Mouse (Mus musculus): ENCODE data around the gene Ccdc85b. TPM values are rescaled to one million over a fixed set of nuclear protein-coding genes. Genes with fewer than 3 reads are reported as not detected.
A peak's percentile ranks its signal among the peaks of the same experiment; 100 is the strongest.

The Ccdc85b gene
- polyA plus RNA-seq, 1 experiment from 2014 or later: 10.2 TPM

GRCm38 (mm10) chr19:5424782-5425741, 32.6 kb downstream of the Ccdc85b start, which contains the start of the genes Drap1 and AI837181:
Drap1 (minus strand) TSS chr19:5424979.
AI837181 (plus strand) TSS chr19:5425144.
- Histone ChIP-seq H3K27me3 (ENCODE audit: control insufficient read depth, insufficient read depth, low read depth, low read length) (no peaks in the 10 kb centered on the region), H3K36me3 (ENCODE audit: control insufficient read depth, insufficient read depth, low read length) (peaks cover 11% of the 10 kb centered on the region; the same call in 1 of the 2 replicates), H3K27ac (ENCODE audit: low read length) (peak within 1 kb of the TSS; percentile 92), H3K4me2 (ENCODE audit: low read length) (peak within 1 kb of the TSS; percentile 96), H3K4me3 (ENCODE audit: low read depth, low read length) (peak within 1 kb of the TSS; percentile 62), H3K9ac (ENCODE audit: low read depth, low read length) (peak within 1 kb of the TSS; percentile 95), H3K4me1 (ENCODE audit: control insufficient read depth, insufficient read depth, low read length) (peaks cover 32% of the 10 kb centered on the region), H3K9me3 (replicated peaks; ENCODE audit: control insufficient read depth, low read length, poor library complexity, severe bottlenecking) (no peaks in the 10 kb centered on the region)
- under 1% methylated on average over 70 of the region's 87 CpGs for WGBS
- peak; percentile 91 for ATAC-seq

DNA sequence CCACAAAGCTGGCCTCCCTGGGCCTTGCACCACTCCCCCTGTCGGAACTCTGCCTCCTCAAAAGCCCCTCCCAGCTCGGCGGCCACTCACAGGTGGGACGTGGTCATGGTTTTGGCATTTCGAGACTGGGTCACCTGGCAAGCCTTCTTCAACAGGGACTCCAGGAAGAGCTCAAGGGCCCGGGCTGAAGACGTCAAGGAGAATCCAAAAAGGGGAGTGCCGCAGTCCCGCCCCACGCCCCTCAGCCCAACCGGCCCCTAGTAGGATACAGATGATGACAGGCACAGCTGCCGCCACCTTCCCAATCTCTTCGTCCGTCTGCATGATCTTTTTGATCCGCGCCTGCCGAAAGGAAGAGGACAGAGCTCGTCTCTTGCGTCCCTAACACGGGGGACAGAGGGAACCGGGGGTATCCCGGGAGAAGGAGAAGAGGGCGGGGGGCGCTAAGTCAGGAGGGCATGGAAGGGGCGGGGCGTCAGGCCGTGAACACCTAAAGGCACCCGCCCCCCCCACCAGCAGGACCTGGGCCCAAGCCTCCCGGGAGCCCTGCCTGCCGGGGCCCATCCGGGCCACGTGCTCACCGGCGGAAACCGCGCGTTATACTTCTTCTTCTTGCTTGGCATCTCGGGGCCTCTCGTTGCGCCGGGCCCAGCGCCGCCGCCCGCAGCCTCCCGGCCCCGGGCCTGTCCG, 33.5 kb downstream of the Ccdc85b start:
- Histone ChIP-seq H3K27me3 (ENCODE audit: control insufficient read depth, insufficient read depth, low read depth, low read length) (no peaks in the 10 kb centered on the region), H3K27ac (ENCODE audit: low read length) (peak overlapping the region; percentile 87), H3K4me1 (ENCODE audit: control insufficient read depth, insufficient read depth, low read length) (peaks cover 32% of the 10 kb centered on the region), H3K9ac (ENCODE audit: low read depth, low read length) (peak overlapping the region; percentile 81), H3K36me3 (ENCODE audit: control insufficient read depth, insufficient read depth, low read length) (peaks cover 11% of the 10 kb centered on the region; the same call in 1 of the 2 replicates), H3K4me3 (ENCODE audit: low read depth, low read length) (peak overlapping the region; percentile 62), H3K9me3 (replicated peaks; ENCODE audit: control insufficient read depth, low read length, poor library complexity, severe bottlenecking) (no peaks in the 10 kb centered on the region), H3K4me2 (ENCODE audit: low read length) (peak overlapping the region; percentile 96)
- 0% methylated on average over 44 of the region's 48 CpGs for WGBS
- peak; percentile 56 for ATAC-seq

DNA sequence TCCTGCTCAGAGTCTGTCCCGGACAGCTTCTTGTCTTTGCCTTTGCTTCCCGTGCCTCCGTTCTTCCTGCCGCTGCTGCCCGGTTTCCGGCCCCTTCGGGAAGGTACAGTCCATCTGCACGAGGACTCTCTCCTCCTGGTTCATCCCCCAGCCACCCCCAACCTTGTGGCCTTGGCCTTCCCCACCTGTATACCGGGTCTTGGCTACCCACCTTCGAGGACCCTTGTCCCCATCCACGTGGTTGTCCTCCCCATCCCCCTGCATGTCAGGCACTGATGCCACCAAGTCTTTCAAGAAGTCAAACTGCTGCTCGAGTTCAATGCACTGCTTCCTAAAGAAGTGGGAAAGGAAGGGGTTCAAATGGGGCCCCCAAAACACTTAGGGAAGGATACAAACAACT, 34.1 kb downstream of the Ccdc85b start:
- no peak for ATAC-seq
- WGBS: 68% methylated on average over 12 of the region's 12 CpGs
- Histone ChIP-seq H3K27ac (ENCODE audit: low read length) (peak overlapping the region; percentile 87), H3K9ac (ENCODE audit: low read depth, low read length) (peak overlapping the region; percentile 81), H3K36me3 (ENCODE audit: control insufficient read depth, insufficient read depth, low read length) (peaks cover 11% of the 10 kb centered on the region; the same call in 1 of the 2 replicates), H3K4me1 (ENCODE audit: control insufficient read depth, insufficient read depth, low read length) (peaks cover 32% of the 10 kb centered on the region), H3K4me2 (ENCODE audit: low read length) (peak overlapping the region; percentile 96), H3K27me3 (ENCODE audit: control insufficient read depth, insufficient read depth, low read depth, low read length) (no peaks in the 10 kb centered on the region), H3K4me3 (ENCODE audit: low read depth, low read length) (peak overlapping the region; percentile 62), H3K9me3 (replicated peaks; ENCODE audit: control insufficient read depth, low read length, poor library complexity, severe bottlenecking) (no peaks in the 10 kb centered on the region)

DNA sequence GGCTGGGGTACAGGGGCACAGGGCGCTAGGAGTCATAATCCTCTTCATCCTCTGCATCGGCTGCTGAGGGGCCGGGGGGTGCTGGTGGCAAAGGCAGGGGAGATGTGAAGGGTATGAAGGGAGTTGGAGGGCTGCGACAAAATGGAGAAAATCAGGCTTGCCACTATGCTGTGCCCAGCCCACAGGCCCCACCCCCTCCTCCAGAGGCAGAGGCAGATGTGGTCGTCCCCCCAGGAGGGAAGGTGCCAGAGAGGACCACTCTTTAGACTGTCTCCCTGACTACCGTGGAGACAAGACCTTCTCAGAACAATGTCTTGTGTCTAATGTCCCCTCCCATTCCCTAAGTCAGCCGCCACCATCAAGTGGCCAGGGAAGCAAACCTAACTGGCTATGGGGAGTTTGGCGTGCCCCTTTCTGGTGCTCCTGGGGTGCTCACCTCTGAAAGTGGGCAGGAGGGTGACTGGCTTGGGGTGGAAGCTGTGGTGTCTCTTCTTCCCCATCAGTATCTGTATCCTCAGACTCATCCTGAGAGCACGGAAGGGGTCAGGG, 34.7 kb downstream of the Ccdc85b start:
- ATAC-seq: no peak
- Histone ChIP-seq H3K27me3 (ENCODE audit: control insufficient read depth, insufficient read depth, low read depth, low read length) (no peaks in the 10 kb centered on the region), H3K9ac (ENCODE audit: low read depth, low read length) (peak overlapping the region; percentile 81), H3K4me1 (ENCODE audit: control insufficient read depth, insufficient read depth, low read length) (peaks cover 32% of the 10 kb centered on the region), H3K36me3 (ENCODE audit: control insufficient read depth, insufficient read depth, low read length) (peaks cover 11% of the 10 kb centered on the region; the same call in 1 of the 2 replicates), H3K9me3 (replicated peaks; ENCODE audit: control insufficient read depth, low read length, poor library complexity, severe bottlenecking) (no peaks in the 10 kb centered on the region), H3K4me2 (ENCODE audit: low read length) (peak overlapping the region; percentile 96), H3K27ac (ENCODE audit: low read length) (no peak overlapping the region), H3K4me3 (ENCODE audit: low read depth, low read length) (peak overlapping the region; percentile 62; the same call in 1 of the 2 replicates)
- WGBS: 72% methylated on average over 9 of the region's 9 CpGs

- H3K4me3 ChIP-seq (ENCODE audit: low read depth, low read length): no peak overlapping the region
- no peak for ATAC-seq
- H3K36me3 ChIP-seq (ENCODE audit: control insufficient read depth, insufficient read depth, low read length): peaks cover 10% of the 10 kb centered on the region; the same call in 1 of the 2 replicates
- no peak overlapping the region for H3K4me2 ChIP-seq (ENCODE audit: low read length)
- no peak overlapping the region for H3K9ac ChIP-seq (ENCODE audit: low read depth, low read length)
- H3K27me3 ChIP-seq (ENCODE audit: control insufficient read depth, insufficient read depth, low read depth, low read length): no peaks in the 10 kb centered on the region
- H3K27ac ChIP-seq (ENCODE audit: low read length): no peak overlapping the region
- no peaks in the 10 kb centered on the region for H3K9me3 ChIP-seq (replicated peaks; ENCODE audit: control insufficient read depth, low read length, poor library complexity, severe bottlenecking)
- peaks cover 32% of the 10 kb centered on the region for H3K4me1 ChIP-seq (ENCODE audit: control insufficient read depth, insufficient read depth, low read length)
- WGBS: 86% methylated on average over 10 of the region's 10 CpGs
These were observed 35.4 kb downstream of the Ccdc85b start for GRCm38 (mm10) chr19:5422267-5422666.

DNA sequence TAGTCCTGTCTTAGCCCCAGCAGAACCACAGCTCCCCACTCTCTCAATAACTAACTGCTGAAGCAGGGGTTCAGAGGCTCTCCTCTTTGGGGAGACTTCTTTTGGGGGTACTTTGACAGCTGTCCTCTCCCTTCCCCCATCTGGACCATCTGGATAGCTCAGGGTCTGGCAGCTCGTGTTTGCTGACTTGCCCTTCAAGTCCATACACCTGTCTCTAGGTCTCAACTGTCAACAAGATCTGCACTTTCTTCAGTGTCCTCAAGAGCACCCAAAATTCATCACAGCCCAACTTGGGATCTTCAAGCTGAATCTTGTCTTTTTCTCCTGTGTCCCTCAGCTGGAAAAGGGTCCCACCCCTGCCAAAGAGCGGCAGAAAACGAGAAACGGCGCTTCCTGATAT, 35.9 kb downstream of the Ccdc85b start:
- no peak for ATAC-seq

DNA sequence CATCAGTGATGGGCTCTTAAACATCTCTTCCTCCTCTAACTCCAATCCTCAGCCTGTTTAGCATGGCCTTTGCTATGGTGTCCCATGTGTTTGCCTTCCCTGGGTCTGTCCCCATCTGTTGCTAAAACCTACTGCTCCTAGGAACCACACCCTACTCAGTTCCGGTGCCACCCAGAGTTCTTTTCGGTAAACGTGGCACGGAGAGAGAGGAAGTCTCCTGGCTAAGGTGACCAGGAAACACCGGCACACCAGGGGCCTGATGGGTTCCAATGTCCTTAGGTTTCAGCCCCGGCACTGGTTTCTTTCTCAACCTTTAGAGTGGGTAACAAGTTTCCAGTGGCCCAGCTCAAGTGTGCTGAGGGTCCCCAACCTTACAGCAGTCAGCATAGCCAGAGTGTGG, 37.1 kb downstream of the Ccdc85b start:
- Histone ChIP-seq H3K4me2 (ENCODE audit: low read length) (no peak overlapping the region), H3K27me3 (ENCODE audit: control insufficient read depth, insufficient read depth, low read depth, low read length) (no peaks in the 10 kb centered on the region), H3K27ac (ENCODE audit: low read length) (no peak overlapping the region), H3K9ac (ENCODE audit: low read depth, low read length) (no peak overlapping the region), H3K4me3 (ENCODE audit: low read depth, low read length) (no peak overlapping the region), H3K36me3 (ENCODE audit: control insufficient read depth, insufficient read depth, low read length) (peaks cover 7% of the 10 kb centered on the region; the same call in 1 of the 2 replicates), H3K4me1 (ENCODE audit: control insufficient read depth, insufficient read depth, low read length) (peaks cover 18% of the 10 kb centered on the region), H3K9me3 (replicated peaks; ENCODE audit: control insufficient read depth, low read length, poor library complexity, severe bottlenecking) (no peaks in the 10 kb centered on the region)
- no peak for ATAC-seq
- WGBS: 93% methylated on average over 6 of the region's 6 CpGs

More for the DNA sequence above, 35.9 kb downstream of the Ccdc85b start:
- no peaks in the 10 kb centered on the region for H3K9me3 ChIP-seq (replicated peaks; ENCODE audit: control insufficient read depth, low read length, poor library complexity, severe bottlenecking)
- H3K4me1 ChIP-seq (ENCODE audit: control insufficient read depth, insufficient read depth, low read length): peaks cover 30% of the 10 kb centered on the region
- peaks cover 7% of the 10 kb centered on the region; the same call in 1 of the 2 replicates for H3K36me3 ChIP-seq (ENCODE audit: control insufficient read depth, insufficient read depth, low read length)
- H3K4me3 ChIP-seq (ENCODE audit: low read depth, low read length): no peak overlapping the region
- no peak overlapping the region for H3K9ac ChIP-seq (ENCODE audit: low read depth, low read length)
- WGBS: 95% methylated on average over 5 of the region's 5 CpGs
- H3K27ac ChIP-seq (ENCODE audit: low read length): no peak overlapping the region
- no peaks in the 10 kb centered on the region for H3K27me3 ChIP-seq (ENCODE audit: control insufficient read depth, insufficient read depth, low read depth, low read length)
- H3K4me2 ChIP-seq (ENCODE audit: low read length): no peak overlapping the region

DNA sequence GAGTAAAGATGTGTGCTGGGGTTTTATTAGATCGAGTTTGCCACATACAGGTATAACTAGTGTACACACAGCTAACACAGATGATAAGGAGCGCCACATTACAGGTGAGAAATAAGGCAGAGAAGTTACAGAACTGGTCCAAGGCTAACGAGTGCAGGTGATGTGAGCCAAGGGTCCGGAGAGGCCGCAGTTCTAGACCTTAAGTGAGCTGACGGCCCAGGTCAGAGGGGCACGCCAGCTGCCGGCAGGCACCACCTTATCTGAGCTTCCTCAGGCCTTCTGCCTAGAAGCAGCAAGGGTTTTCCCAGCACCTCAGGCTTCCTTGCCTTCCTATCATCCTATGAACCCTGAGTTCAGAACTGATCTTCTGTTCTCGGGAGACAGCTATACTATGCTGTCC, 38.1 kb downstream of the Ccdc85b start:
- 90% methylated on average over 9 of the region's 9 CpGs for WGBS
- H3K4me1 ChIP-seq (ENCODE audit: control insufficient read depth, insufficient read depth, low read length): peaks cover 16% of the 10 kb centered on the region
- H3K27me3 ChIP-seq (ENCODE audit: control insufficient read depth, insufficient read depth, low read depth, low read length): no peaks in the 10 kb centered on the region
- H3K4me3 ChIP-seq (ENCODE audit: low read depth, low read length): no peak overlapping the region
- no peak overlapping the region for H3K4me2 ChIP-seq (ENCODE audit: low read length)
- ATAC-seq: no peak
- H3K27ac ChIP-seq (ENCODE audit: low read length): no peak overlapping the region
- H3K9ac ChIP-seq (ENCODE audit: low read depth, low read length): no peak overlapping the region
- H3K9me3 ChIP-seq (replicated peaks; ENCODE audit: control insufficient read depth, low read length, poor library complexity, severe bottlenecking): no peaks in the 10 kb centered on the region
- H3K36me3 ChIP-seq (ENCODE audit: control insufficient read depth, insufficient read depth, low read length): peaks cover 7% of the 10 kb centered on the region; the same call in 1 of the 2 replicates
